Mouse (Mus musculus): ENCODE measurements around the gene Erp27. TPM values are rescaled to one million over a fixed set of nuclear protein-coding genes. Genes with fewer than 3 reads are reported as not detected.

The Erp27 gene
- total and polyA plus RNA-seq, 3 experiments: 0.55 to 1.9 TPM; not detected in 1

- in situ Hi-C loops (cut with MboI; ENCODE audit: low pct_ligation_motif_present, low pct_unique_long_range_greater_than_20kb, low sequenced_read_pairs) (no loop called here), dilution Hi-C loops (cut with MboI; ENCODE audit: extremely low pct_ligation_motif_present, extremely low pct_unique_long_range_greater_than_20kb, low sequenced_read_pairs) (no loop called here)
- TF ChIP-seq ETS1 (conservative IDR thresholded peaks at IDR 0.05; ENCODE audit: low read depth, low read length): no peak
- no peak for TF ChIP-seq ZNF384 (IDR thresholded peaks at IDR 0.05; ENCODE audit: low read depth, low read length)
- TF ChIP-seq BHLHE40 (IDR thresholded peaks at IDR 0.05; ENCODE audit: low read depth, low read length): no peak
- TF ChIP-seq PAX5 (IDR thresholded peaks at IDR 0.05; ENCODE audit: low read length): no peak
- no peak for TF ChIP-seq MEF2A (IDR thresholded peaks at IDR 0.05; ENCODE audit: borderline replicate concordance, low read depth, low read length)
- TF ChIP-seq POLR2A (IDR thresholded peaks at IDR 0.05; ENCODE audit: low read depth, low read length): no peak
- no peak for TF ChIP-seq ELF1 (IDR thresholded peaks at IDR 0.05; ENCODE audit: low read depth, low read length)
- TF ChIP-seq SIN3A (IDR thresholded peaks at IDR 0.05; ENCODE audit: low read length): no peak
- TF ChIP-seq E2F4 (IDR thresholded peaks at IDR 0.05; ENCODE audit: insufficient replicate concordance, low read depth, low read length): no peak
- no peak for TF ChIP-seq MXI1 (IDR thresholded peaks at IDR 0.05; ENCODE audit: low read depth, low read length)
- no peak for TF ChIP-seq POLR2AphosphoS2 (IDR thresholded peaks at IDR 0.05; ENCODE audit: low read depth, low read length)
- TF ChIP-seq HCFC1 (IDR thresholded peaks at IDR 0.05; ENCODE audit: low read depth, low read length): no peak
- TF ChIP-seq CHD1 (IDR thresholded peaks at IDR 0.05; ENCODE audit: low read depth, low read length): no peak
- TF ChIP-seq USF2 (conservative IDR thresholded peaks at IDR 0.05; ENCODE audit: low read depth, low read length): no peak
- TF ChIP-seq SMC3 (IDR thresholded peaks at IDR 0.05; ENCODE audit: low read depth, low read length): no peak
- Histone ChIP-seq H3K9me3 (replicated peaks; ENCODE audit: low read length) (no peaks in the 10 kb centered on the region), H3K4me1 (ENCODE audit: control insufficient read depth in 1 of 2, insufficient read depth in 2 of 2) (peaks cover 11 to 30% of the 10 kb centered on the region in 2 experiments), H3K27me3 (replicated peaks) (no peaks in the 10 kb centered on the region), H3K9ac (ENCODE audit: insufficient read depth, low read depth) (no peak overlapping the region), H3K4me3 (replicated peaks in 1 of 3; ENCODE audit: low read depth in 2 of 3, low read length in 2 of 3, poor library complexity in 1 of 3) (no peak overlapping the region), H3K79me2 (replicated peaks; ENCODE audit: control insufficient read depth, extremely low read depth, insufficient read depth, poor library complexity, severe bottlenecking) (no peaks in the 10 kb centered on the region), H3K36me3 (replicated peaks in 1 of 2; ENCODE audit: control insufficient read depth in 1 of 2, insufficient read depth in 1 of 2, low read length in 1 of 2) (no peaks in the 10 kb centered on the region), H3K27ac (ENCODE audit: insufficient read depth, low read depth) (no peak overlapping the region), H3K4me2 (ENCODE audit: insufficient read depth, low read depth, poor library complexity, severe bottlenecking) (no peak overlapping the region)
- DNase-seq (ENCODE audit: extremely low read depth): no peak
Measured at GRCm38 (mm10) chr6:136947716-136948115, 25.7 kb upstream of the Erp27 start.

- in situ Hi-C loops (cut with MboI; ENCODE audit: low pct_ligation_motif_present, low pct_unique_long_range_greater_than_20kb, low sequenced_read_pairs) (no loop called here), dilution Hi-C loops (cut with MboI; ENCODE audit: extremely low pct_ligation_motif_present, extremely low pct_unique_long_range_greater_than_20kb, low sequenced_read_pairs) (no loop called here)
- H3K36me3 ChIP-seq (replicated peaks in 1 of 2; ENCODE audit: control insufficient read depth in 1 of 2, insufficient read depth in 1 of 2, low read length in 1 of 2): no peaks in the 10 kb centered on the region
- no peak overlapping the region for H3K4me3 ChIP-seq (replicated peaks in 1 of 3; ENCODE audit: low read depth in 2 of 3, low read length in 2 of 3, poor library complexity in 1 of 3)
- peaks cover 11 to 37% of the 10 kb centered on the region in 2 experiments for H3K4me1 ChIP-seq (ENCODE audit: control insufficient read depth in 1 of 2, insufficient read depth in 2 of 2)
- no peak overlapping the region for H3K27ac ChIP-seq (ENCODE audit: insufficient read depth, low read depth)
- H3K9ac ChIP-seq (ENCODE audit: insufficient read depth, low read depth): no peak overlapping the region
- DNase-seq (ENCODE audit: extremely low read depth): no peak
- H3K27me3 ChIP-seq (replicated peaks): no peaks in the 10 kb centered on the region
- H3K79me2 ChIP-seq (replicated peaks; ENCODE audit: control insufficient read depth, extremely low read depth, insufficient read depth, poor library complexity, severe bottlenecking): no peaks in the 10 kb centered on the region
- no peaks in the 10 kb centered on the region for H3K9me3 ChIP-seq (replicated peaks; ENCODE audit: low read length)
- no peak overlapping the region for H3K4me2 ChIP-seq (ENCODE audit: insufficient read depth, low read depth, poor library complexity, severe bottlenecking)
- TF ChIP-seq NELFE (IDR thresholded peaks at IDR 0.05; ENCODE audit: low read depth, low read length) (no peak), MXI1 (IDR thresholded peaks at IDR 0.05; ENCODE audit: low read depth, low read length) (no peak), RAD21 (IDR thresholded peaks at IDR 0.05; ENCODE audit: low read depth, low read length) (no peak), ELF1 (IDR thresholded peaks at IDR 0.05; ENCODE audit: low read depth, low read length) (no peak), TCF12 (IDR thresholded peaks at IDR 0.05; ENCODE audit: low read depth, low read length) (no peak), GABPA (IDR thresholded peaks at IDR 0.05; ENCODE audit: insufficient replicate concordance, low read depth, low read length) (no peak), NRF1 (IDR thresholded peaks at IDR 0.05; ENCODE audit: low read depth, low read length) (no peak), ZC3H11A (IDR thresholded peaks at IDR 0.05; ENCODE audit: low read depth, low read length) (no peak)
Measured at GRCm38 (mm10) chr6:136946943-136947342, 25.0 kb upstream of the Erp27 start.

Data from CH12.LX (cell line).